Mouse (Mus musculus): Measurements from ENCODE around the gene Lrrtm3.

Gene Lrrtm3

DNA sequence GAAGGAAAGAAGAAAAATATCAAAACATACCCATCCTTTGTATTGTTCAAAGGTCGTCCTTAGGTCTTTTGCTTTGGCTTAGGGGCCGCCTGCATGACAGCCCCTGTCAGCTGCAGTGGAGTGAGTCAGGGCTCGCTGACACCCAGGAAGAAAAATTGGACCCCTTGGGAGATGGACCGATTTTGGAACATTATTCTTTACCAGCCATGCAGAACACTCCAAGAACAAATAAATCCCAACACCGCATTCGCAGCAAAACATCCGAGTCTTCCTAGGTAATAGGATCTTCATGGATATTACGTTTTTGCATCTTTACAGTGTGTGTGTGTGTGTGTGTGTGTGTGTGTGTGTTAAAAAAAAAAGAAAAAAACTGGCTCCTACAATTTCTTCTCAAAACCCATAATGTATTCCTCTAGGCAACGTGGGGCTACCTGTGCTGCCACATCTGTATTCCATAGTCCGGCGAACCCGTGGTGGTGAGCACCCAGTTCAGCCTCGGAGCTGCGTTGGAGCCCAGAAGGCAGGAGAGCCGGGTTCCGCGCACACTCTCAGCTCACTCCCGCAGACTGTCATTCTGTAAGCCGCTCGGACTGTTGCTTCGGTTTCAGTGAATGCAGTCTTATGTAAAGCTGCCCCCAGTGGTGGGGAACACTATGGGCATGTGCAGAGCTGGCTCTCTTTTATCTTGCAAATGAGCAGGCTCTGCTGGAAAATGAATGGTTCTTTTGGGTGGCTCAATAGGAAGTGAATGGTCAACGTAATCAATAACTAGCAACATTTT is at the start of gene Lrrtm3:
Gene Lrrtm3 (minus strand): TSS at position 598 of the 781 bp plus-strand sequence.
- no peak for DNase-seq (ENCODE audit: low read depth, low spot score)

DNA sequence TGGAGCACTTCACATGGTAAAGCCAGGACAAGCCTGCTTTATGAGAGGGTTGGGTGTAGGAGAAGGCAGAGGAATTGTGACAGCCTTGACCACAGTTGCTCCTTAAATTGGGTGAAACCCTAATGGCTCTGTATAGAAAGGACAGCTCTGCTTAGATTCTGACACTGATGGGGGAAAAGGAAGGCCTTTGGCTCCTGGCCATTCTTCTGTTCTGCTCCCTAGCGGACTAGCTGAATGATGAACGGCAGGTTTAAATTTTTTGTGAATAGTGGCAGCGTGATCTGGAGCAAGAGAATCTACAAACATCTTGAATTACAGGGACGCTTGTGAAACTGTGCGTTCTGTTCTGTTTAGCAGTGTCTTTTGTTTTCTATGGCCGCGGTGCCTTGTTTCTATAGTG is 45.4 kb upstream of the Lrrtm3 start:
- DNase-seq (ENCODE audit: low read depth, low spot score), result no peak

DNA sequence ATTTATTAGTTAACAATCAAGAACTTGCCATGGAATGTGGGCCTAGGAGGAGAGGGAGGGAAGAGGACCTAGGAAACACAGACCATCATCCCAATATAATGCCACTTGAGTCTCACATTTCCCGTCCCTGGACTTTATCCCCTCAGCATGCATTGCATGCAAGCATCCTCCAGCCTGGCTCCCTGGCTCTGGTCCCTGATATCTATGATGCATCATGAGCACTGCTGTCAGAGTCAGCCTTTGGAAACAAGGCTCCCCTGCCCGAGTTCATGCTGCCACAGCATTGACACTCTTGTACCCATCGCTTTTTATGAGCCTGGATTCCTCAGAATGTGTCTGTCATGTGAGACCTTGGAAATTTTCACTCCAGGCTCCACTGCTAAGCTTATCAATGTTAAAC is 43.4 kb upstream of the Lrrtm3 start:
- DNase-seq (ENCODE audit: low read depth, low spot score), result no peak

DNA sequence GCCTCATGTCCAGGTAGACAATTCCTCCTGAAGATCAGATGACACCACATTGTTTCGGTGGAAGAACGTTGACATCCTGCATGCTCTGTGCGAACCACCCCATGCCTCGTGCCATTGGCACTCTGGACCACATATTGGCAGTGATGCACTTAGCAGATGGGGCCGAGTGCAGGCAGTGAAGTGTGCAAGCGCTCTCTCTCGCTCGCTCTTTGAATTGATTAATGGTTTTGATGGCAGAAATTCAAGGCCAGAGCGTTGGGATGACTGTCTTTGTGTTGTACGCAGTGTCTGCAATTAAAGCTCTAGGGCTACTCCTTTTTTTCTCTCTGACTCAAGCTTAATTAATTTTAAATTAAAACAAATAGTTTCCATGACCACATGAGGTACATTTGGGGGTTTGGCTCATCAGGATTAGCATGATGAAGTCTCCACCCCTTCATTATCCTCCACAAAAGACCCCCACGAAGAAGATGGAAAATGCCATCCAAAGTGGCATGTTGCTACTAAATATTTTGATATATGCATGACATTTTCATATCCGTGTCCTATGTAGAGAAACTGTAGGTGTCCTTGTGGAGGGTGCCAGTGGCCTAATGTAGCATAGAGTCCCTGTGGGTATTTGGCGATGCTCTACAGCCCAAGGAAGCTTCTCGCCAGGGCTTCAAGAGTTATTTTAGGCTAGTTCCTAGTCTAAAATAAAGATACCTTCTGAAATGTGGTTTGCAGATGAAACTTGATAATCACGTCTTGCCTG is 40.5 kb upstream of the Lrrtm3 start:
- no peak for DNase-seq (ENCODE audit: low read depth, low spot score)

DNA sequence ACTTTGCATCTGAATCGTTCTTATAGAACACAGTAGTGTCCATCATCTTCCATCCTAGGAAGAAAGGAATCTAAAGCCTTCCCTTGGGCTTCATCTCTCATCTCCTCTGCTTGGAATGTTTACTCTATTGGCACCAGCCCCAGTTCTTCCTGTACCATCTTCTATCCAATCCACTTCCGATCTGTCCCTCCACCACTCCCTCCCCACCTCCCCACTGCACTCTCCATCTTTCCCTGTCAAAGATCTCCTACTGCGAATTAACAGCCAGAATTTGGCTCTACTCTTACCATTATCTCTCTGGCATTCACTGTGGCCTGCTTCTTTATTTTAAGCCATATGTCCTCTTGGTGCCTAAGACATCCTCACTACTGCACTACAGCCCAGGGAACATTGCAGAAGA is 28.8 kb upstream of the Lrrtm3 start:
- no peak for DNase-seq (ENCODE audit: low read depth, low spot score)

DNA sequence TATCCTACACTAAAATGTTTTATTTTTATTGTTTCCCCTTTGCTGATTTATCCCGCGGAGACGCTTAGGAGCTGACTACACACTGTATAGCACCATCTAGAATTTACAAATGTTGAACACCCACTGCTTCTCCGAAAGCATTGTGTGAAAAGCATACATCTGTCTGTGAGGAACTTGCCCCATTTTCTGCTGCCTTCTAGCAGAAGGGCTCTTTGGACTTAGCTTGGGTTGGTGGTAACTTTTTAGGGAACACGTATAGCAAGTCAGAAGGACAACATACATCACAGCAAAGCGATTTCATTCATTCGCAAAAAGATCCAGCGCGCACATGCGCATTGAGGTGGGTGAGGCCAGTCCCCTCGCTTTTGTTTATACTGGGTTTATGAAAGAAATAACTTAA is 25.2 kb upstream of the Lrrtm3 start:
- DNase-seq (ENCODE audit: low read depth, low spot score), result no peak

DNA sequence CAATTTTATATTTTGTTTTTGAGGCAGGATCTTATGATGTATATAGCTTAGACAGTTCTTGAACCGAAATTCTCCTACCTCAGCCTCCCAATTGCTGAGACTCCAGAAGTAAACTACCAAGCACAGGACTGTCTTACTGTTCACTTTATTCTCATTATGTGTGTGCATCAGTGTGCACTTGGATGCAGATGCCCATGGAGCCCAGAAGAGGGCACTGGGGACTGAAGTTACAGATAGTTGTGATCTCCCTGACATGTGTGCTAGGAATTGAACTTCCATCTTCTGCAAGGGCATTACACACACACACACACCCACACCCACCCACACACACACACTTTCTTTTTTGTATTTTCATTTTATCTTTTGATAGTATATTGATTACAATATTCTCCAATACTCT is 6.5 kb upstream of the Lrrtm3 start:
- no peak for DNase-seq (ENCODE audit: low read depth, low spot score)

DNA sequence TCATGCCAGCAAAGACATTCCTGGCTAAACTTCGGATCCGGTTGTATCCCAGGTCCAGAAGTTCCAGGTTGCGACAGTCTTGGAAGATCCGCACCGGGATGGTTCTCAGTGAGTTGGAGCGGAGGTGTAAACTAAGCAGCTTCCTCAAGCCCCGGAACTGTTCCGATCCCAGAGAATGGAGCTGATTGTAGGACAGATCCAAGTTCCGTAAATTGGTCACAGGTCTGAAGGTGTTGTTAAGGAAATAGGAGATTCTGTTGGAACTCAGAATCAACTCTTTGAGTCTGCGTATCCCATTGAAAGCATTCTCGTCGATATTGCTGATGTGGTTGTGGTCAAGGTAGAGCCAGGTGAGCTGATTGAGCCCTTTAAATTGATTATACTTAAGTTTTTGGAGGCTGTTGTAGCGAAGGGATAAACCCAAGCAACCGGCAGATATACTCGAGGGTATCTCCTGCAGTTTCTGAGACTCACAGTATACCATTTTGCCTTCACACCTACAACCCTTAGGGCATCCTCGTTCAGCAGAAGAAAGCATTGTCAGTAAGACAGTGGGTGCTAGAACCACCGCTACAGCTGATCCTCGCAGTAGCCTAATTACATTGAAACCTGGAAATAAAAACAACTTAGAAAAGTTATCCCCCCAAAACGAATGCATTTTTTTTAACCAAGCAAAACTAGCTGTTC is 1.2 kb downstream of the Lrrtm3 start:
- no peak for DNase-seq (ENCODE audit: low read depth, low spot score)

DNA sequence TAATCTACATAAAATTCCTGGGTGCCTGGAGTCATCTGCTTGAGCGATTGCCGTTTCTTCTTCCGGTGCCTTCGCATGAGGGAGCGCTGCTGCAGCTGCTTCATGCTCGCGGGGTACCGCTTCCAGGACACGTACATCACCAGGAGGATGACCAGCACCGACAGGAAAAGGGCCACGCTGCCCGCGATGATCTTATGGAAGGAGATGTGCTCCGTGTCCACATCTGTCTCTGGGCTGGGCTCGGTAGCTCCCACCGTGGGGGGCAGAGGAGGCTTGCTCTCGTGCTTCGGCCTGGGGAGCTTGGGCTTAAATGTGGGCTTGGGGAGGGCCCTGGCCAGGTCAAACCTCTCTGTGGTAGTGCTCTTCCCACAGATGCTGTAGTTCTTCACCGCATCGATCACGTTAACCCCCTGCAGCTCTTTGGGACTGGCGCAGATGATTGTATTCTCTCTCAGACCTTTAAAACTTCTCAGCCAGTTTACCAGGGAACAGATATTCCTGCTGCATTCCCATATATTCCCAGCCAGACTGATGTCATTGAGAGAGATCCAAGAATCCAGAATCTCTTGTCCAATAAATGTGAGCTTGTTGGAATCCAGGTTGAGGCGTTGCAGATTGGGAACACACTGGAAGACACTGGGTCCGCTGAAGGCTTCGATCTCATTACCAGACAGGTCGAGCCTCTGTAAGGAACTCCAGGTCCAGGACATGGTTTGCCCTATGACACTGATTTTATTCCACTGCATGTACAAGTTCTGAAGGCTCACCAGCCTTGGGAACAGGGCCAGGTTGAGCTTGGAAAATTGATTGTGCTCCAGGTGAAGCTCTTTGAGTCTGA is 1.9 kb downstream of the Lrrtm3 start:
- no peak for DNase-seq (ENCODE audit: low read depth, low spot score)

DNA sequence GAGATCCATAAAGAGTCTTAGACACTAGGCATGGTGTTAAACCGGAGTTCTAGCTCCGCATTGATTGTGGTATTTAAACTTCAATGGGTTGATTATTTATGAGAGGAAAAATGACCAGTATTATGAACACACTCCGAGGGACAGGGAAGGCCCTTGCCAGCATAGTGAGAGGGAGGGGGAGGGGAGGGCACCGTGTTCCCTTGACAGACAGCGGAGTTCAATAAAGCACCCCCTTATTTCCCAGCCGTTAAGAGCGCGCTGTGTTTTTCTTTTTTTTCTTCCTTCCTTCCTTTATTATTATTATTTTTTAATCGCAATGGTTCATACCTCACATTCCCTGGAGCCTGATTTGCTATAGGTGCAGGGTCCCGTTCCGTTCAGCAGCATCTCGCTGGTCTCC is 2.6 kb downstream of the Lrrtm3 start:
- DNase-seq (ENCODE audit: low read depth, low spot score), result no peak

DNA sequence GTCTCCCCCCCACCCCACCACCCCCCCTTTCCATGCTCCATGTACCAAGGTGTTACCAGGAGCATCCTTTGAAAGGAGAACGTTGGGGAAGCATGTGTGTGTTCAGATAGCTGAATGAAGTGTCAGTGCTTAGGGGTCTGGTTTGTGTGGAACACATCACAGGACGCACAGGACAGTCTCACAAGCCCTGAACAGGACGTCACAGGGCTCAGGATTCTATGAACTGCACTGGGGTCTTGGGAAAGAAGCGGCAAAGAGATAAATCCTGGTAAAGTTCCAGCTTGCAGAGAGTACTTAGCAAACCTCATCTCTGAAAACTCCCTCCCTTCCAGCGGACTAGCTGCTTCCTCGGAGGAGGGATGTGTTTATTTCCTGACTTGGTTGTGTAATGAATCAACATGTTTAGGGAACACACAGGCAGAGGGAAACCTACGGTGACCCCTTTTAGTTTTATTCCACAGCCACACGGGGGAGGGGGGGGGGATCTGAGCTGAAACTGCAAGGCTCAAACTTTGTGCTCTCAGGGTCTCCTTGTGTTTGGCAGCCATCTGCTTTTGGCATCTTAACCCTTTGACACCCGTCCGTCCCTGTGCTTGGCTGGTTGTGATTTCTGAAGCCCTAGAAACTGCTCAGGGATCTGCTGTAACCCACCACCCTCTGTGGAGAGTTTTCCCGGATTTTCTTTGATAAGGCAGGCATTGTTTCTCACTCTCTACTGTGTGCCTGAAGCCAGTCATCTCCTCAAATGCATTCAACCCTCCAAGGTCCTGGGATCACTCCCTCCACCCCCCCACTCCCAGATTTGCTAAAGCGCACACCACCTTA is 3.3 kb downstream of the Lrrtm3 start:
- no peak for DNase-seq (ENCODE audit: low read depth, low spot score)

DNA sequence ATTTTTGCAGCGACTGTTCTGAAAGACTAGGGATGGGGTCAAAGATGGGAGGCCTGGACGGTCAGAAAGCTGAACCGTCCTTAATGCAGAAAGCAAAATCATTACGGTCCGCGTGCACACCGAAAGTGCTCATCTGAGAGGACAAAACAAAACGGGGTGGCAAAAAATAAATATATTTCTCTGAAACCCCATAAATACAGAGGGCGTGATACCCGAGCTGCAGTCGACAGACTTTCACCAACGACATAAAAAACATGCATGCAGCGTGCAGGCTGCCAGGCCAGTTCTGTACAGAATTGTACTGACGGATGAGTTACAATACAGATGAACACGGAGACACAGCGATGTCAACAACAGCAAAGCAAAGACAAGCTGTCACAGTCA is 3.9 kb downstream of the Lrrtm3 start:
- DNase-seq (ENCODE audit: low read depth, low spot score), result no peak

DNA sequence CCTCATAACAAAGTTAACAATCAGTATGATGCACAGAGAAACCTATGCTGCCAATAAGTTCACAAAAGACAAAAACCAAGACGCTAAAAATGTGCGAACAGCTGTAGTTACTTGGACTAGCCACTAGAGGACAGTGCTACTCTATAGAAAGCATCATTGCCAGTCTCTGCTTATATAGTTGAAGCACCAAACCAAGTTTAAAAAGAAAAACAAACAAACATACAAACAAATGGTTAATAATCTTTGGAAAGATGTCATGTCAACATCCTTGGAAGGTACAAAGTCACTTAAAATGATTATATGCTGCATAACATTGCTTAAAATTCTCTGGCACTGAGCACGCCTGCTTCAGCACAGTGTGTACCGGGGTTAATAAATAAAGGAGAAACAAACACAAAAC is 5.6 kb downstream of the Lrrtm3 start:
- no peak for DNase-seq (ENCODE audit: low read depth, low spot score)

DNA sequence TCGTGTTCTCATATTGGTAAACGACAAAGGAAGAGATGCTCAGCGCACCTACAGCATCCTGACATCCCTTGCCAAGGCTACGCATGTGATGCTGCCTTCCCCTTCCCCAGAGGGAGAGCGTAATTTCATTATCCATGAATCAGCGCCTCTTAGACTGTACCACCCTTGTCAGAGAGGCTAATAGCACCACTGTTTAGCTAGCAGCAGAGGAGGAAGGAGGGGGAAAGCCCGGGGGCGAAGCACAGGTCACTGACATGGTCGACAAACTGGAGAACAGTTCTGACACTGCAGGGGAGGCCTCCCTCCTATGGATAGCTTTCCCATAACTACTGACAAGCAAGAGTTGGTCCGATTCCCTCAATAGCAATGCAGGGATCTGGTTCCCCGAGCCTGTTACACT is 6.3 kb downstream of the Lrrtm3 start:
- no peak for DNase-seq (ENCODE audit: low read depth, low spot score)

DNA sequence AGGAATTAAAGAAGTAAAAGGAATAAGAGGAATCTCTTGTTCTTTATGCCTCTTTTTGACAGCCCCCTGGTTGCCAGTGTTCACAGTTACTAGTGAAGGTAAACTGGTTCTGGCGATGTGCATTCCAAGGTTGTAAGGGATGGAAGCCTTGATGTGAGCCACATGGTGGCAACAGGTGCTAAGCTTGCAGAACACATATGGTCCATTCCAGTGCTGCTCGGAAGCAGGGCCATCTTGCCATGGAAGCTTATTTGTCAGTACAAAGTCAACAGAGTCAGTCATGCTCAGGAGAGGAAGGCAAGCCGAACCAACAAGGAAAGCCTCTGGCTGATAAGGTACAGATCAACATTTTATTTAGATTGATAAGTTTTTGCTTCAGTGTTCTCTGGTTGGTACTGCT is 7.7 kb downstream of the Lrrtm3 start:
- DNase-seq (ENCODE audit: low read depth, low spot score), result no peak

DNA sequence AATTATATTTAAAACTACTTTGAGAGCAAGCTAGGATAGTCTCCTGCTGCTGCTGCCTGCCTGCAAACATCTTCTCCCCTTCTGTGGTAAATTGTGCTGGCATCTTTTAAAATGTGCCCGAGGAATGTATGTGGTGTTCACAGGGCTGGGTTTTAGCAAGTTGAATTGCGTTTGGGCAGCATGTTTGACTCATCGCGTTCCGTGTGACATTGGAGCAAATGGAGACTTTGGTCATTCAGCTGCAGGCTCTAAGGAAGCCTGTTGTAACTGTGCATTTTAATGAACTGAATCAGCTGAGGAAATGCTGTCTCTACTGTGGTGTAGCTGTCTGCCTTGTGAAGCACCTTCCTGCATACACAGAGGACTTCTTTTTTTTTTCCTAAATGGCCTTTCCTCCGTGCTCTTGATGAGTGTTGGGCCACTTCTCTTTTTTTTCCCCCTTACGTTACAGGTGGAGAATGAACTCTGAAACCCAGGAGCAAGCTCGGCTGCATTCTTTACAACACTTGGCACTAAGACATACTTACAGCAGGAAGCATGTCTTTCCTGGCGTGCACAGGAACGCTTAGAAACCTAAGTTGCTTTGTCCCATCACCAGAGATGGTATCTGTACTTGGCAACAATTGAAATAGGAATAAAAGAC is 13.5 kb downstream of the Lrrtm3 start:
- no peak for DNase-seq (ENCODE audit: low read depth, low spot score)

DNA sequence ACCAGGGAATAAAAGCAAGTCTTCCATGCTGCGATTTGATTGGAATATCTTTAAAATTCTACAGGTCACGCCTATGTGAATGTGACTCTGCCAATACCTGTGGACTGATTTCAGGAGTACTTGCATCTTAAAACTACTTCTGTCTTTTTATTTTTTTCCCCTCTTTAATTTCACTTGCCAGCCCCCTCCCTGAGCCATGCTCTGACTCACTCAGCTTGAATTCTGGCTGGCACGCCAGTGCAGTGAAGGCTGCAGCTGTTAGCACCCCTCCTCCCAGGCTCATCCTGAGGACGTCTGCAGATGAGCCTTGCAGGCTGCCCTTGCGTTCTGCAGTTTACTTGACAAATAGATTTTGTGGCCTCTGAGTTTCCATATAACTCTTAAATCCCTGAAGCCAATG is 14.1 kb downstream of the Lrrtm3 start:
- peak; percentile 56 for DNase-seq (ENCODE audit: low read depth, low spot score)

DNA sequence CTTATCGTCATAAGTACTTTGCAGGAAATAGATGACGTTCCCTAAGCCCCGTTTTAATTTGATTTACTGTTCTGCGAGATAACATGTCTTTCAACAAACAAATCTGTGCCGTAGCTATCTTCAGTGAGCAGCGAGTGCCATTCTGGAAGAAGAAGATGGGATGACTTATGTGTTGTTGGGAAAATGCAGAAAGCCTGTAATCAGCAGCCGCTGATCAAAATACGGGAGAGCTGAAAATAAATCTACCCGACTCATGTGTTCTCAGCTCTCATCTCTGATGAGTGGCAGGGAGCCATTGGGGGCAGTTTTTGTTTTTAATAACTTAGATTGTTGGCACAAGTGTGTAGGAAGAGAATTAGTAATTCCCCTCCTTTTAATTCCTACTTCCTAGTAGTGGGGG is 26.4 kb downstream of the Lrrtm3 start:
- DNase-seq (ENCODE audit: low read depth, low spot score), result no peak

DNA sequence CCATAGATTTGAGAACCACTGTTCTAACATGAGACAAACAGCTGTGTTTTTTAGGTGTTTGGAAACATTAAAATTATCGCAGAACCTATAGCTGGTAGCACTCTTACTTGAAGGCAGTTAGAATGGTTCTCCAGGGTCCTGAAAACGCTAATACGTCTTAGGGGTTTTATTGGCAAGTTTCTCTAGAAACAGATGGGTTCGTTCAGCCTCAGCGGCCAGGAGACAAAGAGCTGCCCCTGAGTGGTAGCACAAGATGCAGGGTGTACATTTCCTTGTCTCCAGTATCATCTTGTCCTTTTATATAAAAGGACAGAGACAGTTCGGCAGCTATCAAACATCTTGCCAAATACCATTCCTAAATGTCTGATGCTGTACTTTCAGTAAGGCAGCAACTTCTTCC is 40.1 kb downstream of the Lrrtm3 start:
- no peak for DNase-seq (ENCODE audit: low read depth, low spot score)

DNA sequence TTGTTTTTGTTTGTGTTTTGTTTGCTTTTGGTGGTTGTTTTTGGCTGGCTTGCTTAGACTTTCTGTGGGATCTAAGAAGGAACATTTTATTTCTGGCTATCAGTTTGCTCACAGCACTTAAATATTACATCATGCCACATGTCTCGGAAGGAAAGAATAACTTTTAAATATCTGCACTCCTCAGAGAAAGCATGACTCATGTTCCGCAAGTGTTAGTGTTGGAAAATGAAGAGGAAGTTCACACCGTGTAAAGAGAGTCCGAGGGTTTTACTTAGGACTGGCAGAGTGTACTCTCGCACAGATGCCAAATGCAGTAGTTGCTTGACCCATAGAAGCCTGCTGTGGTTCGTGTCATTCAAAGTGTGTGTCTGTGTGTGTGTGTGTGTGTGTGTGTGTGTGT is 40.9 kb downstream of the Lrrtm3 start:
- DNase-seq (ENCODE audit: low read depth, low spot score), result peak; percentile 20

All from skeletal muscle tissue, adult 2 months (tissue).